Mouse (Mus musculus): Measurements from ENCODE around the gene Ipo4. TPM values are rescaled to one million over a fixed set of nuclear protein-coding genes. Genes with fewer than 3 reads are reported as not detected.

Ipo4 gene
- polyA plus RNA-seq, 1 experiment from 2014 or later, result 78.7 TPM

DNA sequence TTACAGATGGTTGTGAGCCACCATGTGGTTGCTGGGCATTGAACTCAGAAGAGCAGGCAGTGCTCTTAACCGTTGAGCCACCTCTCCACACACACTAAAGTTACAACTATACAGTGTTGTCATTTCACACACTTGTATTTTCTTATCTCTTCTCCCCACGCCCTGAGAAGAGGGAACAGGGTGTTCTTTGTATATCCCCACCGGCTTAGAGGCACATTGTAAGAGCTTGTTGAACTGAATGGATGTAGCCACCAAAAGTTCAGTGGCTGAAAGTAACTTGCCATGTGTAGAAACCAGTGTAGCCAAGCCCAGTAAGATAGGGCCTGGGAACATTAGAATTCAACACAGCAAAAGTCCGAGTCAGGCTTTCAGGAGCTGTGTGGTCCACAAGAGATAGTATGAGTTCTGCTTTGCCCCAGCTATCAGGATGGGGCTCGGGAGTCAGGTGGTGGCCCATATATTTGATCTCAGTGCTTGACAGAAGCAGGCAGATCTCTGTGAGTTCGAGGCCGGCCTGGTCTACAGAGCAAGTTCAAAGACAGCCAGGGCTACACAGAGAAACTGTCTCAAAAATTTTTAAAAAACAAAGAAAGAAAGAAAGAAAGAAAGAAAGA is 21.1 kb downstream of the Ipo4 start:
- H3K9me3 ChIP-seq (ENCODE audit: control insufficient read depth, low read length), result no peaks in the 10 kb centered on the region
- no peaks in the 10 kb centered on the region for H3K36me3 ChIP-seq (ENCODE audit: control insufficient read depth, insufficient read depth, low read length)
- 64% methylated on average over 7 of the region's 7 CpGs for WGBS
- no peak overlapping the region for H3K4me3 ChIP-seq (ENCODE audit: low read length)
- no peak overlapping the region for H3K9ac ChIP-seq (ENCODE audit: low read length)
- ATAC-seq (ENCODE audit: low read depth), result no peak
- H3K27ac ChIP-seq (ENCODE audit: low read length), result no peak overlapping the region
- no peak overlapping the region for H3K4me2 ChIP-seq (ENCODE audit: low read depth, low read length)
- no peaks in the 10 kb centered on the region for H3K27me3 ChIP-seq (ENCODE audit: control insufficient read depth, insufficient read depth, low read depth, low read length)
- no peaks in the 10 kb centered on the region; the same call in 1 of the 2 replicates for H3K4me1 ChIP-seq (replicated peaks; ENCODE audit: control insufficient read depth, insufficient read depth, low read length)

DNA sequence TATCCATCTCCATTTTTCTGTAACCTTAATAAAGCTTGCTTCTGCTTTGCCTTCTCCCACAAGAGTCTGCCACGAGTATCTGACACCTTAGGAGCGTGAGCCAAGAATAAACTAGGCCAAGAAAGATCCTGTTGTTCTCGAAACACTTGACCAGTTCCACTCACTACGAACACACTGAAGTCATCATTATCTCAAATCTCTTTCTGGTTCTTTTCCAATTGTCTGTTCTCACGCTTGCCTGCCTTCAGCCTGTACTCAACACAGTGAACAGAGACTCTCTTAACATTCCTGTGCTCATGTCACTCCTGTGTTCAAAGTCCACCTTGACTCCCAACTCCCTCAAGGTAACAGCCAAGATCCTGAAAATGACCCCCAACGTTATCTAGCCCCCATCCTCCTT is 22.4 kb downstream of the Ipo4 start:
- Histone ChIP-seq H3K36me3 (ENCODE audit: control insufficient read depth, insufficient read depth, low read length) (0 out of 2 replicates have a peak, but pooled peaks cover 2% of the 10 kb centered on the region), H3K4me2 (ENCODE audit: low read depth, low read length) (no peak overlapping the region), H3K9ac (ENCODE audit: low read length) (no peak overlapping the region), H3K27ac (ENCODE audit: low read length) (no peak overlapping the region), H3K4me1 (replicated peaks; ENCODE audit: control insufficient read depth, insufficient read depth, low read length) (no peaks in the 10 kb centered on the region), H3K4me3 (ENCODE audit: low read length) (no peak overlapping the region), H3K9me3 (ENCODE audit: control insufficient read depth, low read length) (no peaks in the 10 kb centered on the region), H3K27me3 (ENCODE audit: control insufficient read depth, insufficient read depth, low read depth, low read length) (no peaks in the 10 kb centered on the region)
- WGBS, result 44% methylated on average over 6 of the region's 6 CpGs
- no peak for ATAC-seq (ENCODE audit: low read depth)

DNA sequence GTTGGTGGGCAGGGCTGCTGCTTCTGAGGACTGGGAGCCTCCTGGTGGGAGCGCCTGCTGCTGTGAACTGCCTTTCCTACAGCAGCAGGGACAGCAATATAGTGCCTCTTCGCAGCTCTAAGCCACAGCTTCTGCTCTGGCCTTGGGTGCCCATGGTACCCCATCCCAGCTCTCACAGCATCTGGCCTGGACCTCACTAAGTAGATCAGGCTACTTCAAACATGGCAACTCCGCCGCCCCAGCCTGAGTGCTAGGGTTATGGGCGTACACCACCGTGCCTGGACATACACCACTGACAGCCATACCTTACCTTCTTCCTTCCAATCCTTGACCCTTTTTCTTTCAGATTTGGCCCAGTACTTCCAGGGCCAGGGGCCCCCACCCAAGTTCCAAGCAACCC is 27.4 kb downstream of the Ipo4 start:
- Histone ChIP-seq H3K9ac (ENCODE audit: low read length) (no peak overlapping the region), H3K4me2 (ENCODE audit: low read depth, low read length) (no peak overlapping the region), H3K4me1 (replicated peaks; ENCODE audit: control insufficient read depth, insufficient read depth, low read length) (peaks cover 4% of the 10 kb centered on the region), H3K27ac (ENCODE audit: low read length) (no peak overlapping the region), H3K9me3 (ENCODE audit: control insufficient read depth, low read length) (no peaks in the 10 kb centered on the region), H3K36me3 (ENCODE audit: control insufficient read depth, insufficient read depth, low read length) (peaks cover 12% of the 10 kb centered on the region), H3K27me3 (ENCODE audit: control insufficient read depth, insufficient read depth, low read depth, low read length) (no peaks in the 10 kb centered on the region), H3K4me3 (ENCODE audit: low read length) (no peak overlapping the region)
- no peak for ATAC-seq (ENCODE audit: low read depth)
- 97% methylated on average over 6 of the region's 6 CpGs for WGBS

DNA sequence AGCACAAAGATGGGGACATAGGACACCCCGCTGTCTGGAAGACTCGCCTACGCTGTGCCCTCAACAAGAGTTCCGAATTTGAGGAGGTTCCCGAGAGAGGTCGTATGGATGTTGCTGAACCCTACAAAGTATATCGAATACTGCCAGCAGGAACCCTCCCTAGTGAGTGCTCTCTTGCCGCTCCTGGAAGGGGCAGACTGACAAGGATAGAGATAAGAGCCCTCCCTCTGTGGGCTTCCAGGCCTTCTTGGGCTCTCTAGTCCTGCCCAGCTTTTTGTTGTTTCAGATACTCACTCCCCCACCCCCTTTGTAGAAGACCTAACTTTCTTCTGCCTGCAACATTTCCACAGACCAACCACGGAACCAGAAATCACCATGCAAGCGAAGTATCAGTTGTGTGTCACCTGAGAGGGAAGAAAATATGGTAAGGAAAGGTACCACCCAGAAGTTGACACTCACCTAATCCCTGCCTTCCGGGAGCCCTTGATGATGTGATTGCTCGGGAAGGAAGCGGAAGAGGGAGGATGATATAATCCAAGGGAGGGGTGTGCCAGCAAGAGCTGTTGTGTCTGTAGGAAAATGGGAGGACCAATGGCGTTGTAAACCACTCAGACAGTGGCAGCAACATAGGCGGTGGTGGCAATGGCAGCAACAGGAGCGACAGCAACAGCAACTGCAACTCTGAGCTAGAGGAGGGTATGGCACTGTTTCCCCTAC is 29.9 kb downstream of the Ipo4 start:
- Histone ChIP-seq H3K4me3 (ENCODE audit: low read length) (no peak overlapping the region), H3K27ac (ENCODE audit: low read length) (no peak overlapping the region), H3K4me1 (replicated peaks; ENCODE audit: control insufficient read depth, insufficient read depth, low read length) (peaks cover 4% of the 10 kb centered on the region), H3K4me2 (ENCODE audit: low read depth, low read length) (no peak overlapping the region), H3K27me3 (ENCODE audit: control insufficient read depth, insufficient read depth, low read depth, low read length) (no peaks in the 10 kb centered on the region), H3K9ac (ENCODE audit: low read length) (no peak overlapping the region), H3K9me3 (ENCODE audit: control insufficient read depth, low read length) (no peaks in the 10 kb centered on the region), H3K36me3 (ENCODE audit: control insufficient read depth, insufficient read depth, low read length) (peaks cover 30% of the 10 kb centered on the region)
- WGBS, result 90% methylated on average over 16 of the region's 16 CpGs
- no peak for ATAC-seq (ENCODE audit: low read depth)

DNA sequence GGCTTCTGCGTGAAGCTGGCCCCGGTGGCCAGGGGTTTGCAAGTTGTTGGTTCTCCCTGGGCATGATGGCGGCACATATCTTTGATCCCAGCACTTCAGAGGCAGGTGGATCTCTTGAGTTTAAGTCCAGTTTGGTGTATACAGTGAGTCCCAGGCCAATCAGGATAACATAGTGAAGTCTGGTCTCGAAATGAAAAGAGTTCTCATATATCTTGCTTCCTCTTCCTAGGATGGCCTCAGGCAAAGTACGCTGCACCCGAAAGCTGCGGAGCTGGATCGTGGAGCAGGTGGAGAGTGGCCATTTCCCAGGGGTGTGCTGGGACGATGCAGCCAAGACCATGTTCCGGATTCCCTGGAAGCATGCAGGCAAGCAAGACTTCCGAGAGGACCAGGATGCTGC is 30.9 kb downstream of the Ipo4 start:
- Histone ChIP-seq H3K27ac (ENCODE audit: low read length) (no peak overlapping the region), H3K4me3 (ENCODE audit: low read length) (peak overlapping the region; percentile 41)

DNA sequence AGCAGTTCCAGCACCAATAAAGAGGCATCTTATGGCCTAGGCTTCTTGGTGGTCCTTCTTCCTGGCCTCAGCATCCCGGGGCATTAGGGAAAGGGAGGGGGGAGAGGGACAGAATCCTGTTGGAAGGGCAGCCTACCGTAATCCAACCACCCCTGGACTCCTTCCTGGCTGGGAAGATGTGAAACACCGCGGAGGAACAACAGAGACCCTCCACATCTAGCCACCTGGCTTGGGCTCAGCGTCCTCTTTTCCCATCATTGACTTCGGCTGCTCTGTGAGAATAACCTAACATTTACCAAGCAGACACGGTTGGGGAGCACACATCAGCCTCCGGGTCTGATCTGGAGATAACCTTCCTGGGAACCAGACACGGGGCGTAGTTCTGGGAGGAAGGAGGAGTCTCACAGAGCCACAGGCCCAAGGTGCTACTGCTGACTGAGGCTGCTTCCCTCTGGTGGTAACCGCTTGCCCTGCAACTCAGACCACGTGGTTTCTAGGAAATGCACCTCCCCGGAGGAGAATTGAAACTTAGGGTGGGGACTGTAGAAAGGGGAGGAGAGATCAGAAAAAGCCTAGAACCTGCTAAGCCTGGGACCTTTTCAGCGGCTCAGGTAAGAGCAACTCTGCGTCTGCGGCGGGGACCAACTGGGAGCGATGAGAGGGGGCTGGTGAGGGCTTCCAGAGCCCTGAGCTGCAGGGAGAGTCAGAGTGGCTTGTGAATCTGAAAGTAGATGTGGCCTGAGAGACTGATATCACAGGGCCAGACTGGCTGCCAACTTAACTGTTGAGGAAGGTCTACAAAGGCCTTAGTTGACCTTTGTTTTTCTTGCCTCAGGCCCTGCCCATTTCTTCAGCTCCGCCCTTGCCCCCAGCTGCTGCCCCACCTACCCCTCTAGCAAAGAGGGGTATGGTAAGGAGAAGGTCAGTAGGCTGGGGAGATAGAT is 31.9 kb downstream of the Ipo4 start:
- Histone ChIP-seq H3K9ac (ENCODE audit: low read length) (peak overlapping the region; percentile 58), H3K4me3 (ENCODE audit: low read length) (peak overlapping the region; percentile 41), H3K36me3 (ENCODE audit: control insufficient read depth, insufficient read depth, low read length) (peaks cover 38% of the 10 kb centered on the region), H3K4me2 (ENCODE audit: low read depth, low read length) (peak overlapping the region; percentile 53), H3K27ac (ENCODE audit: low read length) (peak overlapping the region; percentile 77), H3K9me3 (ENCODE audit: control insufficient read depth, low read length) (no peaks in the 10 kb centered on the region), H3K4me1 (replicated peaks; ENCODE audit: control insufficient read depth, insufficient read depth, low read length) (peaks cover 4% of the 10 kb centered on the region), H3K27me3 (ENCODE audit: control insufficient read depth, insufficient read depth, low read depth, low read length) (no peaks in the 10 kb centered on the region)
- WGBS, result 15% methylated on average over 19 of the region's 19 CpGs
- peak; percentile 95 for ATAC-seq (ENCODE audit: low read depth)

More for the DNA sequence above, 30.9 kb downstream of the Ipo4 start:
- H3K27me3 ChIP-seq (ENCODE audit: control insufficient read depth, insufficient read depth, low read depth, low read length), result no peaks in the 10 kb centered on the region
- ATAC-seq (ENCODE audit: low read depth), result no peak
- H3K36me3 ChIP-seq (ENCODE audit: control insufficient read depth, insufficient read depth, low read length), result peaks cover 31% of the 10 kb centered on the region
- H3K9me3 ChIP-seq (ENCODE audit: control insufficient read depth, low read length), result no peaks in the 10 kb centered on the region
- peaks cover 4% of the 10 kb centered on the region for H3K4me1 ChIP-seq (replicated peaks; ENCODE audit: control insufficient read depth, insufficient read depth, low read length)
- no peak overlapping the region for H3K9ac ChIP-seq (ENCODE audit: low read length)
- peak overlapping the region; percentile 53 for H3K4me2 ChIP-seq (ENCODE audit: low read depth, low read length)
- WGBS, result 92% methylated on average over 11 of the region's 11 CpGs

DNA sequence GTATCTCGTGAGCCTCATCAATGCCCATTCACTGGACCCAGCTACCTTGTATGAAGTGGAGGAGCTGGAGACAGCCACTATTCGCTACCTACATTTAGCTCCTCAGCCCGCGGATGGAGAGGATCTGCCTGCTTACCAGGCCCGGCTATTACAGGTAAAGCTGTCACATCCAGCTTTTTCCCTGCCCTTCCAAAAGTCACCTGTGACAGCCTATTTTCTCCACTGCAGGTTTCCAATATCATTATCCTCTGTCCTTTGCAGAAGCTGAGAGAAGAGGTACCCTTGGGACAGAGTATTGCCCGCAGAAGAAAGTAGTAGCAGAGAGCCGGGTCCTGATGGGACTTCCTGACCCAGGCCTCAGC is 32.5 kb downstream of the Ipo4 start, which contains the start of gene Irf9:
Gene Irf9, plus strand, starts transcription at position 301 of the 362 bp plus-strand sequence.
- 86% methylated on average over 7 of the region's 7 CpGs for WGBS
- Histone ChIP-seq H3K4me3 (ENCODE audit: low read length) (peak within 1 kb of the TSS; percentile 41), H3K27ac (ENCODE audit: low read length) (peak within 1 kb of the TSS; percentile 77), H3K9ac (ENCODE audit: low read length) (peak within 1 kb of the TSS; percentile 58), H3K36me3 (ENCODE audit: control insufficient read depth, insufficient read depth, low read length) (peaks cover 40% of the 10 kb centered on the region), H3K27me3 (ENCODE audit: control insufficient read depth, insufficient read depth, low read depth, low read length) (no peaks in the 10 kb centered on the region), H3K4me1 (replicated peaks; ENCODE audit: control insufficient read depth, insufficient read depth, low read length) (peaks cover 4% of the 10 kb centered on the region), H3K4me2 (ENCODE audit: low read depth, low read length) (peak within 1 kb of the TSS; percentile 53), H3K9me3 (ENCODE audit: control insufficient read depth, low read length) (no peaks in the 10 kb centered on the region)
- ATAC-seq (ENCODE audit: low read depth), result no peak

DNA sequence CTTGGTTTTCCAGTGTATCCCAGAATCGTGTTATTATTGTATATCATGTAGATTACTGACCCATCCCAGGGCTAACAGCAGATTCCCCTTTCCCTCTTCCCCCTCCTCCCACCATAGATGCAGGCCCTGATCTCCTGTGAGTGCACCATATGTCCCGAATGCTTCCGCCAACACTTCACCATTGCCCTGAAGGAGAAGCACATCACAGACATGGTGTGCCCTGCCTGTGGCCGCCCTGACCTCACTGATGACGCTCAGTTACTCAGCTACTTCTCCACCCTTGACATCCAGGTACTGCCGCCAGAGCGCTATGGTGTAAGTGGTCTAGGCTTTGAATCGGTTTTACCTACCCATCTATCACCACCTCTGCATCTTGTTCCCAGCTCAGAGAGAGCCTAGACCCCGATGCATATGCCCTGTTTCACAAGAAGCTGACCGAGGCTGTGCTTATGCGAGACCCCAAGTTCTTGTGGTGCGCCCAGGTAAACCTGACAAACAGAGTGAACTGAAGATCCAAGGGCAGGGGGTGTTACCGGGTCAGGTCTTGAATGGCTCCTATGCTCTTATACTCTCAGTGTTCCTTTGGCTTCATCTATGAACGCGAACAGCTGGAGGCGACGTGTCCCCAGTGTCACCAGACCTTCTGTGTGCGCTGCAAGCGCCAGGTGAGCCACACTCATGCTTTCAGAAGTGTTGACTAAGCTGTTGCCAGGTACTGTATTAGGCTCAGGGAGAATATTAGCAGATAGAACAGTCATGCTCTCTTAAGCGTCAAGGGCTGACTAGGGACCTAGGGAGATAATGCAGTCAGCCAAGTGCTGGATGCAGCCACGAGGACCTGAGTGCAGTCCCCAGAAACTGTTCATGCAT is 37.0 kb downstream of the Ipo4 start:
- Histone ChIP-seq H3K9me3 (ENCODE audit: control insufficient read depth, low read length) (no peaks in the 10 kb centered on the region), H3K4me1 (replicated peaks; ENCODE audit: control insufficient read depth, insufficient read depth, low read length) (peaks cover 3% of the 10 kb centered on the region), H3K9ac (ENCODE audit: low read length) (no peak overlapping the region), H3K36me3 (ENCODE audit: control insufficient read depth, insufficient read depth, low read length) (peaks cover 56% of the 10 kb centered on the region), H3K4me2 (ENCODE audit: low read depth, low read length) (no peak overlapping the region), H3K4me3 (ENCODE audit: low read length) (no peak overlapping the region), H3K27ac (ENCODE audit: low read length) (no peak overlapping the region), H3K27me3 (ENCODE audit: control insufficient read depth, insufficient read depth, low read depth, low read length) (no peaks in the 10 kb centered on the region)
- ATAC-seq (ENCODE audit: low read depth), result no peak
- 90% methylated on average over 21 of the region's 21 CpGs for WGBS
